17 mouse cellular contexts compared by ENCODE assay signal in the genomic region with DNA sequence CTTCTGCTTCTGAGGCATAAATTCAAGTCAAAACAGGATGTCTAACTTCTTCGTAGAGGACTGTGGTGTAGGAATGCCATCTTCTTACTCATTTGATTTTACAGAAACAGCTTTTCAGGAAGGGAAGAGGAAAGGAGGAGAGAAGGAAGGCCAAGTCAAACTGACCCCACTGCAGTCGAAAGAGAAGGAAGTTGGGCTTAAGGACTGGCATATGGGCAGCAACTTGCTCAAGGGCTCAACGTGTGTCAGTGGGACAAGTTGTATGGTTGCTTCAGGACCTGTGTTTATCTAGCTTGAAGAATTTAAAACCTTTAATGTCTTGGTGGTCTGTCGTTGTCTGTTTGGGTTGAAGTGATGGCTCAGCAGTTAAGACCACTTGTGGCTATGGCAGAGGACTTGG.
DNase-seq lines count a peak whose midpoint lies in the region; ATAC-seq and TF ChIP-seq lines count a peak whose summit lies in the region.
"Had no signal": no experiment of that assay in that cellular context is flagged by ENCODE, and none has a peak within 500 bp of the region (broad histone marks: within the 10 kb centered on the region; RNA-seq: fewer than 3 reads in every experiment).

No protein-coding gene starts in this region.

- no peak for TF ChIP-seq POLR2A in bone marrow macrophage, adult 2 months (IDR thresholded peaks at IDR 0.05; ENCODE audit: borderline replicate concordance, low read depth, low read length)

- H3K79me2 ChIP-seq in macrophage (ENCODE audit: inconsistent target): peaks cover 93% of the 10 kb centered on the region

- H3K4me2 ChIP-seq in intestine, embryonic 15.5 days (replicated peaks): no peak overlapping the region
- H3K4me2 ChIP-seq: heart, embryonic 15.5 days; hindbrain, embryonic 14.5 days; lung, embryonic 15.5 days; midbrain, embryonic 12.5 days had no signal

- H3K4me1 ChIP-seq in bone marrow macrophage, adult 2 months (ENCODE audit: control insufficient read depth, insufficient read depth, low read length): peaks cover 59% of the 10 kb centered on the region
- H3K4me1 ChIP-seq in intestine, embryonic 15.5 days (replicated peaks): peaks cover 2% of the 10 kb centered on the region; the same call in 1 of the 2 replicates

- 0 out of 2 replicates have a peak, but pooled peaks have one; percentile 19 for ATAC-seq in common myeloid progenitor, adult 5-6 weeks (replicated peaks; ENCODE audit: low read depth, poor library complexity, severe bottlenecking)
- no peak for ATAC-seq in intestine, embryonic 15.5 days

- peak overlapping the region; percentile 77 for H3K27ac ChIP-seq in layer of hippocampus, adult 2 months
- peak overlapping the region; percentile 96 for H3K27ac ChIP-seq in bone marrow macrophage, adult 2 months (ENCODE audit: insufficient read depth, low read depth, low read length)
- peak overlapping the region; percentile 86 for H3K27ac ChIP-seq in macrophage
- no peak overlapping the region for H3K27ac ChIP-seq in intestine, embryonic 15.5 days
- H3K27ac ChIP-seq: heart, embryonic 15.5 days; hindbrain, embryonic 14.5 days; lung, embryonic 15.5 days had no signal

- H3K4me3 ChIP-seq in layer of hippocampus, adult 2 months: no peak overlapping the region
- no peak overlapping the region for H3K4me3 ChIP-seq in bone marrow macrophage, adult 2 months (ENCODE audit: insufficient read depth, low read length)
- no peak overlapping the region for H3K4me3 ChIP-seq in macrophage (ENCODE audit: inconsistent target)
- no peak overlapping the region for H3K4me3 ChIP-seq in intestine, embryonic 15.5 days (replicated peaks)
- H3K4me3 ChIP-seq: heart, embryonic 15.5 days; lung, embryonic 15.5 days; midbrain, embryonic 12.5 days had no signal

- H3K9me3 ChIP-seq in intestine, embryonic 15.5 days: no peaks in the 10 kb centered on the region
- H3K9me3 ChIP-seq: heart, embryonic 15.5 days; lung, embryonic 15.5 days; midbrain, embryonic 12.5 days had no signal

- 27% methylated on average over 4 of the region's 4 CpGs for WGBS in macrophage (ENCODE audit: missing documents)
- 56% methylated on average over 4 of the region's 4 CpGs for WGBS in intestine, embryonic 15.5 days

- H3K36me3 ChIP-seq in macrophage (ENCODE audit: inconsistent target): peaks cover 21% of the 10 kb centered on the region; the same call in 1 of the 2 replicates
- no peaks in the 10 kb centered on the region for H3K36me3 ChIP-seq in intestine, embryonic 15.5 days
- H3K36me3 ChIP-seq: heart, embryonic 15.5 days; lung, embryonic 15.5 days; midbrain, embryonic 12.5 days had no signal

- H3K9ac ChIP-seq in intestine, embryonic 15.5 days: no peak overlapping the region
- H3K9ac ChIP-seq: heart, embryonic 15.5 days; hindbrain, embryonic 14.5 days; lung, embryonic 15.5 days; midbrain, embryonic 12.5 days had no signal

- no peak for TF ChIP-seq CTCF in layer of hippocampus, adult 2 months (conservative IDR thresholded peaks at IDR 0.05)
- TF ChIP-seq CTCF in bone marrow macrophage, adult 2 months (IDR thresholded peaks at IDR 0.05; ENCODE audit: low read depth, low read length): no peak

- H3K27me3 ChIP-seq in intestine, embryonic 15.5 days (replicated peaks): no peaks in the 10 kb centered on the region
- H3K27me3 ChIP-seq: heart, embryonic 15.5 days; lung, embryonic 15.5 days; midbrain, embryonic 12.5 days had no signal

- DNase-seq in layer of hippocampus, adult 2 months (ENCODE audit: low spot score in 2 of 2): no peak
- no peak for DNase-seq in layer of hippocampus, postnatal 10 days (ENCODE audit: low spot score in 2 of 2)
- no peak for DNase-seq in thymus, adult 18-20 months
- no peak for DNase-seq in cerebellum, postnatal 10 days
- DNase-seq: cerebellum, adult 11 months; cerebellum, adult 9-11 months; heart, postnatal 4 days; right cerebral cortex, postnatal 14 days; spleen, adult 18-20 months had no signal
